Mouse (Mus musculus): ENCODE measurements around the gene Pea15a. TPM values are rescaled to one million over a fixed set of nuclear protein-coding genes. Genes with fewer than 3 reads are reported as not detected.

The Pea15a gene
- polyA plus RNA-seq, 1 experiment from 2014 or later: 87.0 TPM

GRCm38 (mm10) chr1:172212776-172213175, 6.2 kb upstream of the Pea15a start:
- Histone ChIP-seq H3K4me2 (replicated peaks; ENCODE audit: low read depth, low read length) (no peak overlapping the region), H3K27me3 (ENCODE audit: control insufficient read depth, insufficient read depth, low read length) (no peaks in the 10 kb centered on the region), H3K27ac (ENCODE audit: low read depth, low read length) (no peak overlapping the region), H3K4me1 (ENCODE audit: control insufficient read depth, insufficient read depth, low read length) (peaks cover 3% of the 10 kb centered on the region; the same call in 1 of the 2 replicates), H3K9ac (ENCODE audit: low read depth, low read length) (no peak overlapping the region), H3K9me3 (ENCODE audit: control insufficient read depth, low read length) (no peaks in the 10 kb centered on the region), H3K4me3 (ENCODE audit: low read length) (no peak overlapping the region), H3K36me3 (ENCODE audit: control insufficient read depth, insufficient read depth, low read length) (no peaks in the 10 kb centered on the region)
- 57% methylated on average over 5 of the region's 5 CpGs for WGBS
- no peak for ATAC-seq (ENCODE audit: low FRiP score, low TSS enrichment)

- Histone ChIP-seq H3K27me3 (ENCODE audit: control insufficient read depth, insufficient read depth, low read length) (no peaks in the 10 kb centered on the region), H3K4me3 (ENCODE audit: low read length) (peak overlapping the region; percentile 68; the same call in 1 of the 2 replicates), H3K27ac (ENCODE audit: low read depth, low read length) (peak overlapping the region; percentile 86), H3K9ac (ENCODE audit: low read depth, low read length) (no peak overlapping the region), H3K9me3 (ENCODE audit: control insufficient read depth, low read length) (no peaks in the 10 kb centered on the region), H3K4me1 (ENCODE audit: control insufficient read depth, insufficient read depth, low read length) (peaks cover 41% of the 10 kb centered on the region), H3K36me3 (ENCODE audit: control insufficient read depth, insufficient read depth, low read length) (no peaks in the 10 kb centered on the region; the same call in 1 of the 2 replicates), H3K4me2 (replicated peaks; ENCODE audit: low read depth, low read length) (peak overlapping the region; percentile 70)
- 0 out of 2 replicates have a peak, but pooled peaks have one; percentile 3 for ATAC-seq (ENCODE audit: low FRiP score, low TSS enrichment)
- WGBS: 8% methylated on average over 7 of the region's 7 CpGs
Observed at GRCm38 (mm10) chr1:172207111-172207584, 544 bp upstream of the Pea15a start.

GRCm38 (mm10) chr1:172205741-172206087, 890 bp downstream of the Pea15a start:
- Histone ChIP-seq H3K27me3 (ENCODE audit: control insufficient read depth, insufficient read depth, low read length) (no peaks in the 10 kb centered on the region), H3K36me3 (ENCODE audit: control insufficient read depth, insufficient read depth, low read length) (peaks cover 6% of the 10 kb centered on the region; the same call in 1 of the 2 replicates), H3K27ac (ENCODE audit: low read depth, low read length) (peak overlapping the region; percentile 86; the same call in 1 of the 2 replicates), H3K9me3 (ENCODE audit: control insufficient read depth, low read length) (no peaks in the 10 kb centered on the region), H3K4me2 (replicated peaks; ENCODE audit: low read depth, low read length) (peak overlapping the region; percentile 70), H3K4me1 (ENCODE audit: control insufficient read depth, insufficient read depth, low read length) (peaks cover 56% of the 10 kb centered on the region), H3K9ac (ENCODE audit: low read depth, low read length) (peak overlapping the region; percentile 84), H3K4me3 (ENCODE audit: low read length) (peak overlapping the region; percentile 68)
- WGBS: 12% methylated on average over 3 of the region's 3 CpGs
- no peak for ATAC-seq (ENCODE audit: low FRiP score, low TSS enrichment)

GRCm38 (mm10) chr1:172204814-172205740, 1.5 kb downstream of the Pea15a start:
- Histone ChIP-seq H3K4me1 (ENCODE audit: control insufficient read depth, insufficient read depth, low read length) (peaks cover 58% of the 10 kb centered on the region), H3K9ac (ENCODE audit: low read depth, low read length) (peak overlapping the region; percentile 23; the same call in 1 of the 2 replicates)

GRCm38 (mm10) chr1:172204033-172204813, 2.4 kb downstream of the Pea15a start:
- Histone ChIP-seq H3K27ac (ENCODE audit: low read depth, low read length) (peak overlapping the region; percentile 86; the same call in 1 of the 2 replicates), H3K9me3 (ENCODE audit: control insufficient read depth, low read length) (no peaks in the 10 kb centered on the region), H3K4me3 (ENCODE audit: low read length) (no peak overlapping the region), H3K27me3 (ENCODE audit: control insufficient read depth, insufficient read depth, low read length) (no peaks in the 10 kb centered on the region), H3K36me3 (ENCODE audit: control insufficient read depth, insufficient read depth, low read length) (peaks cover 20% of the 10 kb centered on the region), H3K4me2 (replicated peaks; ENCODE audit: low read depth, low read length) (peak overlapping the region; percentile 28; the same call in 1 of the 2 replicates), H3K9ac (ENCODE audit: low read depth, low read length) (no peak overlapping the region; the same call in 1 of the 2 replicates), H3K4me1 (ENCODE audit: control insufficient read depth, insufficient read depth, low read length) (peaks cover 61% of the 10 kb centered on the region)
- WGBS: 17% methylated on average over 9 of the region's 9 CpGs
- ATAC-seq (ENCODE audit: low FRiP score, low TSS enrichment): 0 out of 2 replicates have a peak, but pooled peaks have one; percentile 3

More at GRCm38 (mm10) chr1:172204814-172205740, 1.5 kb downstream of the Pea15a start:
- 38% methylated on average over 15 of the region's 15 CpGs for WGBS
- Histone ChIP-seq H3K36me3 (ENCODE audit: control insufficient read depth, insufficient read depth, low read length) (peaks cover 11% of the 10 kb centered on the region), H3K4me3 (ENCODE audit: low read length) (peak overlapping the region; percentile 68; the same call in 1 of the 2 replicates), H3K27ac (ENCODE audit: low read depth, low read length) (peak overlapping the region; percentile 42; the same call in 1 of the 2 replicates), H3K27me3 (ENCODE audit: control insufficient read depth, insufficient read depth, low read length) (no peaks in the 10 kb centered on the region), H3K9me3 (ENCODE audit: control insufficient read depth, low read length) (no peaks in the 10 kb centered on the region), H3K4me2 (replicated peaks; ENCODE audit: low read depth, low read length) (peak overlapping the region; percentile 70)
- ATAC-seq (ENCODE audit: low FRiP score, low TSS enrichment): no peak

GRCm38 (mm10) chr1:172203566-172203965, 3.0 kb downstream of the Pea15a start:
- H3K4me2 ChIP-seq (replicated peaks; ENCODE audit: low read depth, low read length): no peak overlapping the region; the same call in 1 of the 2 replicates
- H3K27ac ChIP-seq (ENCODE audit: low read depth, low read length): peak overlapping the region; percentile 86; the same call in 1 of the 2 replicates
- peaks cover 61% of the 10 kb centered on the region for H3K4me1 ChIP-seq (ENCODE audit: control insufficient read depth, insufficient read depth, low read length)
- no peak overlapping the region for H3K4me3 ChIP-seq (ENCODE audit: low read length)
- WGBS: 4% methylated on average over 4 of the region's 4 CpGs
- no peaks in the 10 kb centered on the region for H3K27me3 ChIP-seq (ENCODE audit: control insufficient read depth, insufficient read depth, low read length)
- no peak for ATAC-seq (ENCODE audit: low FRiP score, low TSS enrichment)
- H3K9ac ChIP-seq (ENCODE audit: low read depth, low read length): peak overlapping the region; percentile 19; the same call in 1 of the 2 replicates
- no peaks in the 10 kb centered on the region for H3K9me3 ChIP-seq (ENCODE audit: control insufficient read depth, low read length)
- H3K36me3 ChIP-seq (ENCODE audit: control insufficient read depth, insufficient read depth, low read length): peaks cover 23% of the 10 kb centered on the region

GRCm38 (mm10) chr1:172202894-172203522, 3.6 kb downstream of the Pea15a start:
- H3K36me3 ChIP-seq (ENCODE audit: control insufficient read depth, insufficient read depth, low read length): peaks cover 29% of the 10 kb centered on the region
- no peaks in the 10 kb centered on the region for H3K27me3 ChIP-seq (ENCODE audit: control insufficient read depth, insufficient read depth, low read length)
- H3K27ac ChIP-seq (ENCODE audit: low read depth, low read length): peak overlapping the region; percentile 86
- no peak for ATAC-seq (ENCODE audit: low FRiP score, low TSS enrichment)
- H3K4me2 ChIP-seq (replicated peaks; ENCODE audit: low read depth, low read length): no peak overlapping the region
- H3K4me3 ChIP-seq (ENCODE audit: low read length): no peak overlapping the region
- H3K9ac ChIP-seq (ENCODE audit: low read depth, low read length): no peak overlapping the region
- no peaks in the 10 kb centered on the region for H3K9me3 ChIP-seq (ENCODE audit: control insufficient read depth, low read length)
- peaks cover 61% of the 10 kb centered on the region for H3K4me1 ChIP-seq (ENCODE audit: control insufficient read depth, insufficient read depth, low read length)
- 19% methylated on average over 2 of the region's 2 CpGs for WGBS
